Mouse (Mus musculus) stomach, embryonic 15.5 days (tissue): ENCODE results near the gene Rab40b. TPM values are rescaled to one million over a fixed set of nuclear protein-coding genes. Genes with fewer than 3 reads are reported as not detected.
"Not testable (repeated sequence)": the region's sequence is repeated elsewhere in the genome, so short reads cannot be mapped to it uniquely, and the experiment has no call there.

Experiments used
- ATAC-seq: fragments of 200-750 bp; cut with Nextera tagmentation; 2 replicates; pipeline ENCODE4 v1.8.0; 2017; ENCODE audit warnings: low read depth, moderate number of reproducible peaks, moderate TSS enrichment; ENCODE audit not compliant: insufficient read depth, low FRiP score
- H3K27ac ChIP-seq: fragments of 300-500 bp; sonication (generic); 2 replicates; pipeline ENCODE4 v1.5.1; 2015; ENCODE audit warnings: mild to moderate bottlenecking, inconsistent platforms
- H3K27me3 ChIP-seq: fragments of 300-500 bp; sonication (generic); replicated peaks from 2 replicates; pipeline ENCODE4 v1.6.1; 2015; ENCODE audit warnings: inconsistent platforms
- H3K36me3 ChIP-seq: fragments of 300-500 bp; sonication (generic); 2 replicates; pipeline ENCODE4 v1.6.1; 2015; ENCODE audit warnings: inconsistent platforms
- H3K4me1 ChIP-seq: fragments of 300-500 bp; sonication (generic); 2 replicates; pipeline ENCODE4 v1.6.1; 2015; ENCODE audit warnings: inconsistent platforms
- H3K4me2 ChIP-seq: fragments of 300-500 bp; sonication (generic); 2 replicates; pipeline ENCODE4 v1.6.1; 2015; ENCODE audit warnings: mild to moderate bottlenecking, inconsistent platforms
- H3K4me3 ChIP-seq: fragments of 300-500 bp; sonication (generic); replicated peaks from 2 replicates; pipeline ENCODE4 v1.5.1; 2015; ENCODE audit warnings: inconsistent platforms
- H3K9ac ChIP-seq: fragments of 300-500 bp; sonication (generic); 2 replicates; pipeline ENCODE4 v1.6.1; 2015; ENCODE audit warnings: inconsistent platforms
- H3K9me3 ChIP-seq: fragments of 300-500 bp; sonication (generic); 2 replicates; pipeline ENCODE4 v1.6.1; 2016; ENCODE audit warnings: inconsistent platforms
- WGBS: fragments of 180-500 bp; shearing (Covaris S2); methylation state at CpG from one replicate; pipeline ENCODE4 v1.1.7; 2015; 5-methylcytosine and 5-hydroxymethylcytosine counted together
- microRNA-seq: library from miRNA; unstranded; fragments of <30 nt; microRNA quantifications from one replicate; pipeline ENCODE4, GENCODE M21; 2016
- polyA plus RNA-seq: library from polyadenylated mRNA; unstranded; fragments of >200 nt; fragmentation: Nextera tagmentation; extraction: Ambion mirVana; gene quantifications from 2 replicates; pipeline ENCODE4 v1.2.1, GENCODE M21; 2015

Rab40b gene
- polyA plus RNA-seq, 1 experiment from 2014 or later = 7.6 TPM

DNA sequence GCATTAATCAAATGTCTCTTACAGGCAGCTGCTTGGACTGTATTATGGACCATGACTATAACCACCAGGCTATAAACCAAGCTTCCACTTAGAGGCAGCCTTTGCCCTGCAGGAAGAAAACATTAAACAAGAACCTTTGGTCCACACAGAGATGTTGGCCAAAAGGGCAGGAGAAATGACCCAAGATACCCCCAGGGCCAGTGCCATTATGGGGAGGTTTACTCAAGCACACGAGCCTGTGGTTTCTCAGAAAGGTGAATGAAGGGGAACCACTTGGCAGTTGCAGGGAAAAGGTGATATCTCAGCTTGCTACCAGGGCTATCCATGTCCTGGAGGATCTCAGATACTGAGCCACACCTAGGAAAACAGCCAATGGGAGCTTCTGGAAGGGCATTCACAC is 62.0 kb downstream of the Rab40b start:
- peaks cover 19% of the 10 kb centered on the region for H3K36me3 ChIP-seq
- no peaks in the 10 kb centered on the region for H3K9me3 ChIP-seq
- WGBS = 48% methylated on average over 1 of the region's 1 CpGs
- no peaks in the 10 kb centered on the region for H3K27me3 ChIP-seq
- no peak overlapping the region for H3K4me2 ChIP-seq
- ATAC-seq = no peak
- H3K4me3 ChIP-seq = no peak overlapping the region
- H3K9ac ChIP-seq = no peak overlapping the region
- no peak overlapping the region for H3K27ac ChIP-seq
- no peaks in the 10 kb centered on the region for H3K4me1 ChIP-seq

DNA sequence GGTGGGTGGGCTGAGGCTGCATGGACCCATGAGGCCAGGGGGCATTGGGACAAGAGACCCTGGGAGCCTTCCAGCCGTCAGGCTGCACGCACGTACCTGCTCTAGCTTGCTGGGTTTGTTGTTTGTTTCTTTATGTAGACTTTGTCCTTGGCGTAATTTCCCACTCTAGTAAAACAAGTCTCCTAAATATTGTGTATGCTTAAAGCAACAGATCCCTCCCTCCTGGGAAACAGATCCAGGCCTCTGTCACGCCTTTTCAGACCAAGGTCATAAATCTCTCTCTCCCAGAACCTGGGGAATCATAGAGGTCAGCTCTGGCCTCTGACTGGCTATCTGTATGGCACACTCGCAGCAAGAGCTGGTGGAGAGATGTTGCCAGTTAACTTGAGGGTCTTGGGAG is 80.3 kb downstream of the Rab40b start:
- 90% methylated on average over 6 of the region's 6 CpGs for WGBS
- H3K9me3 ChIP-seq, H3K9ac ChIP-seq, H3K4me2 ChIP-seq, ATAC-seq, H3K4me3 ChIP-seq, H3K27me3 ChIP-seq, H3K27ac ChIP-seq, H3K4me1 ChIP-seq: not testable (repeated sequence)
- H3K36me3 ChIP-seq = peaks cover 36% of the 10 kb centered on the region

DNA sequence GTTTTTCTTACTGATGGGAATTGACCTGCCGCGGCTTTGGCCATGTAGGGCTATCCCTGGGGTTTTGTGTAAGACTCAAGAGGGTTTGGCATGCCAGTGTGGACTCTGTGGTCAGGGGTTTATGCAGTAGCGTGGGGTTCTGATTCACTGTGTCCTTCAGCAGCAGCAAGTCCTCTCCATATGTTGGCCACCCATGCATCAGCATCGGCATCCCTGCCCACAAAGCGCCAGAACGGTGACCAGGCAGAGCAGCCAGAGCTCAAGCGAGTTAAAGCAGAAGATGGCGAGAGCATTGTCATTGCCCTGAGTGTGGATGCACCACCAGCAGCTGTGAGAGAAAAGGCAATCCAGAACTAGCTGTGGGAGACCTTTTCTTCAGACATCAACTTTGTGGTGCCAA is 81.4 kb downstream of the Rab40b start:
- Histone ChIP-seq H3K4me1 (no peaks in the 10 kb centered on the region), H3K4me3 (no peak overlapping the region), H3K9me3 (no peaks in the 10 kb centered on the region), H3K36me3 (peaks cover 40% of the 10 kb centered on the region), H3K27me3 (no peaks in the 10 kb centered on the region), H3K4me2 (no peak overlapping the region), H3K9ac (no peak overlapping the region), H3K27ac (no peak overlapping the region)
- no peak for ATAC-seq
- 94% methylated on average over 8 of the region's 8 CpGs for WGBS

Small RNAs within 50 kb of the gene (microRNA-seq; reads per million reads assigned to microRNA genes)
- not detected for gene Mir7236

Other genes starting within 250 kb of the Rab40b start
- gene Tex19.1, start 242.1 kb downstream of the Rab40b start, polyA plus RNA-seq = 0.08 TPM in 1 of 2 replicates, not detected in the other
- gene Uts2r, start 228.0 kb downstream of the Rab40b start, polyA plus RNA-seq = not detected in 2 replicates
- 8.1 and 9.2 TPM in 2 replicates for gene Hexdc, start 183.8 kb downstream of the Rab40b start, polyA plus RNA-seq
- 30.4 and 30.5 TPM in 2 replicates for gene Ogfod3, start 183.5 kb downstream of the Rab40b start, polyA plus RNA-seq
- gene Cybc1, start 158.9 kb downstream of the Rab40b start, polyA plus RNA-seq = 32.5 and 34.6 TPM in 2 replicates
- gene Narf, start 151.0 kb downstream of the Rab40b start, polyA plus RNA-seq = 45.6 and 52.0 TPM in 2 replicates
- 8.6 and 9.8 TPM in 2 replicates for gene Foxk2, start 128.3 kb downstream of the Rab40b start, polyA plus RNA-seq
- gene Wdr45b, start 33.8 kb downstream of the Rab40b start, polyA plus RNA-seq = 79.6 and 82.9 TPM in 2 replicates
- 7.8 and 9.9 TPM in 2 replicates for gene Fn3krp, start 33.1 kb upstream of the Rab40b start, polyA plus RNA-seq
- 2.1 and 3.6 TPM in 2 replicates for gene Fn3k, start 46.7 kb upstream of the Rab40b start, polyA plus RNA-seq
- 34.6 and 38.7 TPM in 2 replicates for gene Tbcd, start 63.7 kb upstream of the Rab40b start, polyA plus RNA-seq
- gene Zfp750, start 131.1 kb upstream of the Rab40b start, polyA plus RNA-seq = 7.0 and 10.9 TPM in 2 replicates